Mouse (Mus musculus) midbrain, embryonic 11.5 days (tissue): Measurements from ENCODE around the gene Cux2. TPM values are rescaled to one million over a fixed set of nuclear protein-coding genes. Genes with fewer than 3 reads are reported as not detected.
"Not testable (repeated sequence)": the region's sequence is repeated elsewhere in the genome, so short reads cannot be mapped to it uniquely, and the experiment has no call there.

Source experiments
- ATAC-seq: fragments of 200-750 bp; cut with Nextera tagmentation; 2 replicates; pipeline ENCODE4 v1.8.0; 2017; ENCODE audit warnings: moderate TSS enrichment, moderate library complexity; ENCODE audit not compliant: low FRiP score
- DNase-seq: peaks from one replicate; pipeline ENCODE4 v3.0.0; 2015; ENCODE audit warnings: low spot score; ENCODE audit errors: missing footprints
- H3K27ac ChIP-seq: fragments of 300-500 bp; sonication (generic); 2 replicates; pipeline ENCODE4 v1.5.1; 2014; ENCODE audit warnings: low read depth, low read length
- H3K27me3 ChIP-seq: fragments of 300-500 bp; sonication (generic); 2 replicates; pipeline ENCODE4 v1.6.1; 2014; ENCODE audit warnings: mild to moderate bottlenecking, low read length, moderate library complexity, mixed read lengths; ENCODE audit not compliant: control insufficient read depth, insufficient read depth
- H3K36me3 ChIP-seq: fragments of 300-500 bp; sonication (generic); 2 replicates; pipeline ENCODE4 v1.6.1; 2014; ENCODE audit warnings: mild to moderate bottlenecking, low read length, moderate library complexity, mixed read lengths; ENCODE audit not compliant: control insufficient read depth, insufficient read depth
- H3K4me1 ChIP-seq: fragments of 300-500 bp; sonication (generic); 2 replicates; pipeline ENCODE4 v1.6.1; 2014; ENCODE audit warnings: low read length; ENCODE audit not compliant: control insufficient read depth, insufficient read depth
- H3K4me2 ChIP-seq: fragments of 300-500 bp; sonication (generic); 2 replicates; pipeline ENCODE4 v1.6.1; 2014; ENCODE audit warnings: mild to moderate bottlenecking, moderate library complexity
- H3K4me3 ChIP-seq: fragments of 300-500 bp; sonication (generic); 2 replicates; pipeline ENCODE4 v1.5.1; 2014; ENCODE audit warnings: low read depth, low read length
- H3K9ac ChIP-seq: fragments of 300-500 bp; sonication (generic); 2 replicates; pipeline ENCODE4 v1.6.1; 2014; ENCODE audit warnings: low read length
- H3K9me3 ChIP-seq: fragments of 300-500 bp; sonication (generic); 2 replicates; pipeline ENCODE4 v1.6.1; 2016; ENCODE audit warnings: low read length; ENCODE audit not compliant: control insufficient read depth
- WGBS: fragments of 180-500 bp; shearing (Covaris S2); extraction: QIAGEN DNeasy Blood & Tissue Kit; methylation state at CpG from one replicate; pipeline ENCODE4 v1.1.7; 2014; 5-methylcytosine and 5-hydroxymethylcytosine counted together
- polyA plus RNA-seq: library from polyadenylated mRNA; unstranded; fragments of >200 nt; fragmentation: Nextera tagmentation; extraction: Ambion mirVana; gene quantifications from 2 replicates; pipeline ENCODE4 v1.2.1, GENCODE M21; 2014

Cux2 gene
- polyA plus RNA-seq, 1 experiment from 2014 or later: 11.1 TPM

GRCm38 (mm10) chr5:121856740-121857139, 193.2 kb downstream of the Cux2 start:
- no peak overlapping the region for H3K9ac ChIP-seq
- H3K4me3 ChIP-seq: no peak overlapping the region
- H3K4me1 ChIP-seq: peaks cover 3% of the 10 kb centered on the region
- H3K36me3 ChIP-seq: peaks cover 11% of the 10 kb centered on the region
- H3K27me3 ChIP-seq: no peaks in the 10 kb centered on the region
- peaks cover 6% of the 10 kb centered on the region for H3K9me3 ChIP-seq
- ATAC-seq (no peak), DNase-seq (no peak)
- no peak overlapping the region for H3K4me2 ChIP-seq
- WGBS: 88% methylated on average over 11 of the region's 11 CpGs
- no peak overlapping the region for H3K27ac ChIP-seq

GRCm38 (mm10) chr5:121854768-121855167, 195.1 kb downstream of the Cux2 start:
- peaks cover 8% of the 10 kb centered on the region; the same call in 1 of the 2 replicates for H3K36me3 ChIP-seq
- H3K27ac ChIP-seq: no peak overlapping the region; the same call in 1 of the 2 replicates
- no peak for DNase-seq
- 64% methylated on average over 10 of the region's 10 CpGs for WGBS
- no peaks in the 10 kb centered on the region for H3K27me3 ChIP-seq
- ATAC-seq: no peak
- H3K9me3 ChIP-seq: no peaks in the 10 kb centered on the region
- H3K4me2 ChIP-seq: no peak overlapping the region
- H3K9ac ChIP-seq: no peak overlapping the region
- H3K4me1 ChIP-seq: peaks cover 15% of the 10 kb centered on the region
- no peak overlapping the region for H3K4me3 ChIP-seq

- H3K9me3 ChIP-seq: no peaks in the 10 kb centered on the region
- peaks cover 18% of the 10 kb centered on the region for H3K4me1 ChIP-seq
- H3K9ac ChIP-seq: no peak overlapping the region
- H3K27me3 ChIP-seq: no peaks in the 10 kb centered on the region
- H3K4me3 ChIP-seq: no peak overlapping the region
- H3K27ac ChIP-seq: no peak overlapping the region
- H3K4me2 ChIP-seq: no peak overlapping the region
- WGBS: 91% methylated on average over 9 of the region's 9 CpGs
- DNase-seq (no peak), ATAC-seq (no peak)
- peaks cover 8% of the 10 kb centered on the region; the same call in 1 of the 2 replicates for H3K36me3 ChIP-seq
These were observed 196.4 kb downstream of the Cux2 start for GRCm38 (mm10) chr5:121853368-121854051.

GRCm38 (mm10) chr5:121849478-121850349, 200.2 kb downstream of the Cux2 start:
- Histone ChIP-seq H3K36me3 (peaks cover 8% of the 10 kb centered on the region; the same call in 1 of the 2 replicates), H3K27me3 (no peaks in the 10 kb centered on the region), H3K27ac (no peak overlapping the region), H3K9ac (peak overlapping the region; percentile 93), H3K4me1 (peaks cover 17% of the 10 kb centered on the region), H3K4me3 (peak overlapping the region; percentile 84), H3K9me3 (no peaks in the 10 kb centered on the region), H3K4me2 (peak overlapping the region; percentile 56)
- DNase-seq (no peak), ATAC-seq (no peak)
- WGBS: 43% methylated on average over 20 of the region's 20 CpGs

GRCm38 (mm10) chr5:121848743-121849142, 201.2 kb downstream of the Cux2 start, which contains the start of gene Pheta1:
Pheta1 (plus strand) TSS chr5:121848984.
- peak within 1 kb of the TSS; percentile 41; the same call in 1 of the 2 replicates for H3K27ac ChIP-seq
- H3K4me3 ChIP-seq: peak within 1 kb of the TSS; percentile 84
- no peaks in the 10 kb centered on the region for H3K9me3 ChIP-seq
- peak within 1 kb of the TSS; percentile 93 for H3K9ac ChIP-seq
- H3K27me3 ChIP-seq: peaks cover 6% of the 10 kb centered on the region
- ATAC-seq (peak; percentile 90), DNase-seq (peak; percentile 99)
- peaks cover 8% of the 10 kb centered on the region; the same call in 1 of the 2 replicates for H3K36me3 ChIP-seq
- under 1% methylated on average over 40 of the region's 42 CpGs for WGBS
- H3K4me1 ChIP-seq: peaks cover 17% of the 10 kb centered on the region
- peak within 1 kb of the TSS; percentile 69 for H3K4me2 ChIP-seq

- H3K27ac ChIP-seq: peak overlapping the region; percentile 41; the same call in 1 of the 2 replicates
- H3K4me2 ChIP-seq: peak overlapping the region; percentile 69
- no peaks in the 10 kb centered on the region for H3K9me3 ChIP-seq
- peak overlapping the region; percentile 84 for H3K4me3 ChIP-seq
- peak overlapping the region; percentile 93 for H3K9ac ChIP-seq
- H3K27me3 ChIP-seq: peaks cover 13% of the 10 kb centered on the region
- ATAC-seq: peak; percentile 31; the same call in 1 of the 2 replicates
- DNase-seq: peak; percentile 96
- peaks cover 5% of the 10 kb centered on the region; the same call in 1 of the 2 replicates for H3K36me3 ChIP-seq
- peaks cover 17% of the 10 kb centered on the region for H3K4me1 ChIP-seq
- WGBS: under 1% methylated on average over 17 of the region's 17 CpGs
These were observed 201.8 kb downstream of the Cux2 start for GRCm38 (mm10) chr5:121848035-121848519.

- H3K36me3 ChIP-seq, H3K9ac ChIP-seq, H3K4me2 ChIP-seq, H3K4me3 ChIP-seq, H3K9me3 ChIP-seq, ATAC-seq, H3K27ac ChIP-seq, DNase-seq: not testable (repeated sequence)
- H3K4me1 ChIP-seq: peaks cover 20% of the 10 kb centered on the region
- 77% methylated on average over 3 of the region's 3 CpGs for WGBS
- peaks cover 19% of the 10 kb centered on the region for H3K27me3 ChIP-seq
These were observed 202.6 kb downstream of the Cux2 start for GRCm38 (mm10) chr5:121847269-121847668.

- no peak overlapping the region for H3K9ac ChIP-seq
- H3K4me3 ChIP-seq: no peak overlapping the region
- no peaks in the 10 kb centered on the region for H3K9me3 ChIP-seq
- no peaks in the 10 kb centered on the region for H3K36me3 ChIP-seq
- 86% methylated on average over 11 of the region's 11 CpGs for WGBS
- no peak overlapping the region for H3K27ac ChIP-seq
- H3K4me2 ChIP-seq: no peak overlapping the region
- peaks cover 22% of the 10 kb centered on the region for H3K4me1 ChIP-seq
- ATAC-seq (no peak), DNase-seq (no peak)
- H3K27me3 ChIP-seq: peaks cover 28% of the 10 kb centered on the region
These were observed 203.6 kb downstream of the Cux2 start for GRCm38 (mm10) chr5:121846322-121846721.
